Mouse (Mus musculus): Measurements from ENCODE around the gene Acp4. TPM values are rescaled to one million over a fixed set of nuclear protein-coding genes. Genes with fewer than 3 reads are reported as not detected.
"Not testable (repeated sequence)": the region's sequence is repeated elsewhere in the genome, so short reads cannot be mapped to it uniquely, and the experiment has no call there.

The Acp4 gene
- total RNA-seq, 2 experiments from 2014 or later = not detected

DNA sequence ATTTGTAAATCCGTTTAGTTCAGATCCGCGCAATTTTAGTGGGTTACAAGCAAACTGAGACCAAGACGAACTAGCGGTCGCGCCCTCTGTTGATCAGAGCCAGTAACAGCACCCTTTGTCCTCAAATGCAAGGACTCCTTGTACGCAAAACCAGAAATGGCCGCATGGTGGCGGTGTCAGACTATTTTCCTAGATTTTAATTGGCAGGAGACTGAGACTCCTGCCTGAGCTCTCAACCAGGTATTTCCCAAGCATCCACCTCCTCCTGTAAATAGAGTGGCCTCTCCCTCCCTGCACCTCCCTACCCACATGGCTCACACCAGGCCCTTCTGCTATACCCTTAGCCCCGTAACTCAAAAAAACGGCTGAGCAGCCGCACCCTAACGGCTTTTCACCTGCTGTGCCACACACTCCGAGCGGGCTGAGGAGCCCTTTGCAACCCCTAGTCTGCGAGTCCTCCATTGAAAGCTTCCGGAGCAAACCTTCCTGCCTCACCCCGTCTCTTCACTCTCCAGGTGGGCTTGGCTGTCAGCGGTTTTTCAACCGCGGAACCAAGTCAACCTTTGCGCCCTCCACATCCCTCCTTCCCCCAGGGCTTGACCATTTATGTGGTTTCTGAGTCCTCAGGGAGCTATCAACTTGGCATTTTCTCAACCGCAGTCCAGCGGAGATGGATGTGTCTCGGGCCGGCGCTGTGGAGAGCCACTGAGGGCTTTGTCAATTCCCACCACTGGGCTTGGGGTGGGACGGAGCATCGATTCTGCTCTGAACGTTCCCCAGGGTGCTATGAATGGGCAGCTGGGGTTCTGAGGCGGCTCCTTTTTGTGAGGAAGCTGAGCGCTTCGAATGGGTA is 5.8 kb upstream of the Acp4 start:
- peak; percentile 92 to 99 for DNase-seq (ENCODE audit: low spot score in 2 of 2)

- no peak for DNase-seq (ENCODE audit: low spot score in 2 of 2)
Measured at GRCm38 (mm10) chr7:44261147-44261546, 4.0 kb upstream of the Acp4 start, which contains the start of gene Gm15517. Gm15517 (plus strand) TSS chr7:44261447.

- no peak for DNase-seq (ENCODE audit: low spot score in 2 of 2)
Measured at GRCm38 (mm10) chr7:44260410-44260809, 3.2 kb upstream of the Acp4 start.

GRCm38 (mm10) chr7:44254930-44255329 is 2.2 kb downstream of the Acp4 start:
- no peak for DNase-seq (ENCODE audit: low spot score in 2 of 2)

- DNase-seq (ENCODE audit: low spot score in 2 of 2) = no peak
Measured at GRCm38 (mm10) chr7:44253023-44253616, 4.1 kb downstream of the Acp4 start.

- not testable (repeated sequence) for DNase-seq (ENCODE audit: low spot score in 2 of 2)
Measured at GRCm38 (mm10) chr7:44250732-44251275, 6.4 kb downstream of the Acp4 start.

GRCm38 (mm10) chr7:44249248-44249647 is 7.9 kb downstream of the Acp4 start:
- DNase-seq (ENCODE audit: low spot score in 2 of 2) = no peak

DNA sequence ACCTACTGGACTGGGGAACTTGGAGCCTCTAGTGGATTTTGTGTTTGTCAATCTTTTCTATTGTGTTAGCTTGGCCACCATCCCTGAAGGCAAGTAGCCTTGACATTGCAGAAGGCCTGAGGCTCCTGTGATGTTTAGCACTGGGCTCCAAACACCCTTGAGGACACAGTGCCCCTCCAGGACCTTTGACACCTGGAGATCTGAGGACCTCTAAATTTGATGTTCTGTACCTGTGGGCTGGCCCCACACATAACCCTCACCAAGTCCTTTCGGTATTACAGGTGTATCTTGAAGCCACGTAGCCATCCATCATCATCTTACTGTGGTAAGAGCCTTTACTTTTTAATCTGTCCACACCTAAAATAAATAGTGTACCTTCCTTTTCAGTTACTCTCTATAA is 9.2 kb downstream of the Acp4 start:
- DNase-seq (ENCODE audit: low spot score in 2 of 2) = no peak

- DNase-seq (ENCODE audit: low spot score in 2 of 2) = peak in 1 of 2 experiments; percentile 48
Measured at GRCm38 (mm10) chr7:44246984-44247470, 10.2 kb downstream of the Acp4 start.

DNA sequence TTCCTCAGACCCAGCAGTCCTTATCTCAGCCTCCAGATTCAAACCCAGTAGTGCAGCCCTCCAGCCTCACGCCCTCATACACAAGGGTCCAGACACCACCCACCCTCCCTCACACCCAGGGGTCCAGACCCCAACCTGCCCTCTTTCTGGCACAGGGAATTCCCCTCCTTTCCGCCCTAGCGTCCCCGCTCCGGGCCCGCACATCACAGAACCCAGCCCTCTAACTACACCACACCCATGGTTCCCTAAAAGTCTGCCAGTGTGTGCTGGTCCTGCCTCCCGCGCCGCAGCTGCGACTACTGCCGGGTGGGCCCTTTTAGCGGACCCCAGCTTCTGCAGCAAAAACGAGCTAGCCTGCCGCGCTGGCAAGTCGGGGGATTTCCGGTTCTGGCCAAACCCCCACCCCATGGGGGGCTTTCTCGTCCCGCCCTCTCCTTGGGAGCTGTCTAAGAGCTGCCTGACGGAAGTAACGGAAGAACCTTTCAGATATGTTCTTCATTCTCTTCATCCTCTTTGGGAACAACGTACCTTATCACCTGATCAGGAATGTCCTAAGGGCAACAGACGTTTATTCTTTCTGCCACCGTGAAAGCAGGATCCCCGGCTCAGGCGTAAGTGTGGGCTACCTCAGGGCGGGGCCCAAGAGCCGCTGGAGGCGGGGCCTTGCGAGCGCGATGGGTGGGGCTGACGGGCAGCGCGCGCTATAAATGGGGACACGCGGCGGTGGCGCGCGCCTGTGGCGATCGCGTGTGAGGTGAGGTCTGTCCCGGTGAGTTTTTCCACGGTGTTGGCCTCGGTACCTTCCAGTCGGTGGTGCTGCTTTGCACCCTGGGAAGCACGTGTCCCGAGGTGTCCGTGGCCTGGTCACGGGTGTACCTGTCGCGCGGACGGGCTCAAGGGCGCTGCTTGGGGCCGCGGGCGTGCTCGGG is 10.9 kb downstream of the Acp4 start, which contains the start of the genes 1700028J19Rik and 2410002F23Rik:
Gene 1700028J19Rik (minus strand): TSS at position 641 of the 929 bp plus-strand sequence.
Gene 2410002F23Rik (plus strand): TSS at position 668 of the 929 bp plus-strand sequence.
- peak; percentile 87 to 94 for DNase-seq (ENCODE audit: low spot score in 2 of 2)

DNA sequence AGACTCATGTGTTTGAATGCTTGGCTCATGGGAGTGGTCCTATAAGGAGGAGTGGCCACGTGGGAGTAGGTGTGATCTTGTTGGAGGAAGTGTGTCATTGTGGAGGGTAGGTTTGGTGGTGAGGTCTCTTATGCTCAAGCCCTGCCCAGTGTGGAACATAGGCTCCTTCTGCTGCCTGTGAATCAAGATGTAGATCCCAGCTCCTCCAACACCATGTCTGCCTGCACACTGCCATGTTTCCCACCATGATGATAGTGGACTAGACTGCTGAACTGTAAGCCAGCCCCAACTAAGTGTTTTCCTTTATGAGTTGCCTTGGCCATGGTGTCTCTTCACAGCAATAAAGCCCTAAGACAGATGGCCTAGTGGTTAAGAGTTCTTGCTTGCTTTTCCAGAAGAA is 13.1 kb downstream of the Acp4 start:
- DNase-seq (ENCODE audit: low spot score in 2 of 2) = no peak

GRCm38 (mm10) chr7:44241163-44241562 is 16.0 kb downstream of the Acp4 start:
- no peak for DNase-seq (ENCODE audit: low spot score in 2 of 2)

DNA sequence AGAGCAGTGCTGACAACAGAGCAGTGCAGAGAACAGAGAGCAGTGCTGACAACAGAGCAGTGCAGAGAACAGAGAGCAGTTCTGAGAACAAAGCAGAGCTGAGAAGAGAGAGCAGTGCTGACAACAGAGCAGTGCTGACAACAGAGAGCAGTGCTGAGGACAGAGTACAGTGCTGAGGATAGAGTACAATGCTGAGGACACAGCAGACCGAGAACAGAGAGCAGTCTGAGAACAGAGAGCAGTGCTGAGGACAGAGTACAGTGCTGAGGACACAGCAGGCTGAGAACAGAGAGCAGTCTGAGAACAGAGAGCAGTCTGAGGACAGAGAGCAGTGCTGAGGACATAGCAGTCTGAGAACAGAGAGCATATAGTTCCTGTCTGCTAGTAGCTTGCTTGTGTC is 16.5 kb downstream of the Acp4 start:
- DNase-seq (ENCODE audit: low spot score in 2 of 2) = no peak

GRCm38 (mm10) chr7:44239913-44240312 is 17.3 kb downstream of the Acp4 start:
- DNase-seq (ENCODE audit: low spot score in 2 of 2) = no peak

DNA sequence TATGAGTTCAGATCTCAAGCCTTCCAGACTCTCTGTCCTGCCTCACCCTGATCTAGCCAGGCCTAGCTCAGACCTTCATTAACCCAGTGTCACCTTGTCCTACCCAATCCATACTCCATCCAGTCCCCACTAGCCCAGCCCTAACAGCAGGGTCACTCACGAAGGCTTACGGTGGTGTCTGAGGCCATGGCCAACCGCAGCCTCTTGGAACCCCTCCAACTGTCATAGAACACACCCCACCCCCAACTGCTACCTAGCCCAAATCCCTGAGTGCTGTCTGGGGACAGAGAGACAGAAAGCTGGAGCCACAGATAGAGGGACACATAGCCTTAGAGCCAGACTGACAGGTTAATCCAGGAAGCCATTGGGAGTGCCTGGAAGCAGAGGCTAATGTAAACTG is 21.3 kb downstream of the Acp4 start, which contains the start of gene Gm36864:
Gene Gm36864 (plus strand): TSS at position 269 of the 400 bp plus-strand sequence.
- DNase-seq (ENCODE audit: low spot score in 2 of 2) = no peak

DNA sequence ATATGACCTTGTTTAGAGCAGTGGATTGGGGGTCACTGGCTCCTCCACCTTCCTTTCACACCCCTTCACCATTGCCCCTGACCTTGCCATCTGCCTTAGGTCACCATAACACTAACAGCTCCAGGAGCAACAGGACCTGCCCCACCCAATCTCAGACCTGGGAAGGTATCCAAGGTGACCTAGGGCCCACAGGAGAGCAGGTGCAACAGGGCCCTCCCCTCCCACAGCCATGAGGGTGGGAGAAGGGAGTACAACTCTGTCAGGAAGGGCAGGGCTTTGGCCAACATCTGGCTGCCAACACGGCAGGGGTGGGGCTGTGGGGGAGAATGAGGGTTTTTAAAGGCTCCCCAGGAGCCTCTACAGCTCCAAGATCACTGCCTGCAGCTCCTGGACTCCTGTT is 32.1 kb downstream of the Acp4 start, which contains the start of gene Klk1:
Gene Klk1 (plus strand): TSS at position 285 of the 400 bp plus-strand sequence.
- DNase-seq (ENCODE audit: low spot score in 2 of 2) = no peak

- DNase-seq (ENCODE audit: low spot score in 2 of 2) = not testable (repeated sequence)
Measured at GRCm38 (mm10) chr7:44222335-44222734, 34.8 kb downstream of the Acp4 start.

- DNase-seq (ENCODE audit: low spot score in 2 of 2) = not testable (repeated sequence)
Measured at GRCm38 (mm10) chr7:44221601-44222000, 35.6 kb downstream of the Acp4 start.

DNA sequence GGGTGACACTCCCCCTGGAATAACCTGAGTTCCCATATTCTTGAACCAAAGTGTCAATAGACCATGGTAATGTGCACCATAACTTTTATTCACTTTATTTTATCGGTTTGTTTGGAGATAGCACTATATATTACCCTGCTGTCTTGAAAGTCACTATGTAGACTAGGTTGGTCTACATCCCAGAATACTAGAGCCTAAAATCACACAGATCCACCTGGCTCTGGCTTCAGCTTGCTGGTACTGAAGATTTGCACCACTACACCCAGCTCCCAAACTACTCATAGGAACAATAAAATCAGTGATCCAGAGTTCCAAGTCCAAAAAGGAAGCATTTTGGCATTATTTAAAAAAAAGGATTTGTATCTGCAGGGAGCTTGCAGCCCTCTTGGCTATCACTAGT is 41.5 kb downstream of the Acp4 start, which contains the start of gene Klk1b5:
Gene Klk1b5 (plus strand): TSS at position 301 of the 400 bp plus-strand sequence.
- no peak for DNase-seq (ENCODE audit: low spot score in 2 of 2)

GRCm38 (mm10) chr7:44208307-44208706 is 48.9 kb downstream of the Acp4 start:
- DNase-seq (ENCODE audit: low spot score in 2 of 2) = no peak
